Mouse (Mus musculus): ENCODE results near the gene Vmn2r80. TPM values are rescaled to one million over a fixed set of nuclear protein-coding genes. Genes with fewer than 3 reads are reported as not detected.

The Vmn2r80 gene
- polyA plus RNA-seq, 1 experiment: not detected

Other genes starting within 250 kb of the Vmn2r80 start
- gene Olfr1354, start 235.6 kb upstream of the Vmn2r80 start, polyA plus RNA-seq (2012; ENCODE audit: insufficient read depth, insufficient read length, missing spikeins): not detected in 2 replicates
- not detected in 2 replicates for gene Olfr8, start 198.1 kb upstream of the Vmn2r80 start, polyA plus RNA-seq (2012; ENCODE audit: insufficient read depth, insufficient read length, missing spikeins)
- not detected in 2 replicates for gene Olfr1353, start 185.5 kb upstream of the Vmn2r80 start, polyA plus RNA-seq (2012; ENCODE audit: insufficient read depth, insufficient read length, missing spikeins)
- not detected in 2 replicates for gene Olfr1352, start 167.7 kb upstream of the Vmn2r80 start, polyA plus RNA-seq (2012; ENCODE audit: insufficient read depth, insufficient read length, missing spikeins)
- not detected in 2 replicates for gene Olfr1351, start 136.3 kb upstream of the Vmn2r80 start, polyA plus RNA-seq (2012; ENCODE audit: insufficient read depth, insufficient read length, missing spikeins)
- not detected in 2 replicates for gene Olfr57, start 120.0 kb upstream of the Vmn2r80 start, polyA plus RNA-seq (2012; ENCODE audit: insufficient read depth, insufficient read length, missing spikeins)
- gene 2610008E11Rik, start 51.2 kb upstream of the Vmn2r80 start, polyA plus RNA-seq (2012; ENCODE audit: insufficient read depth, insufficient read length, missing spikeins): 6.9 and 7.3 TPM in 2 replicates
- gene Vmn2r81, start 98.9 kb downstream of the Vmn2r80 start, polyA plus RNA-seq (2012; ENCODE audit: insufficient read depth, insufficient read length, missing spikeins): not detected in 2 replicates
- not detected in 2 replicates for gene Vmn2r82, start 207.8 kb downstream of the Vmn2r80 start, polyA plus RNA-seq (2012; ENCODE audit: insufficient read depth, insufficient read length, missing spikeins)

Data from brown adipose tissue, adult 24 weeks (tissue).